Mouse (Mus musculus): ENCODE results near the gene Ppdpf.
A peak's percentile ranks its signal among the peaks of the same experiment; 100 is the strongest.

Ppdpf gene

DNA sequence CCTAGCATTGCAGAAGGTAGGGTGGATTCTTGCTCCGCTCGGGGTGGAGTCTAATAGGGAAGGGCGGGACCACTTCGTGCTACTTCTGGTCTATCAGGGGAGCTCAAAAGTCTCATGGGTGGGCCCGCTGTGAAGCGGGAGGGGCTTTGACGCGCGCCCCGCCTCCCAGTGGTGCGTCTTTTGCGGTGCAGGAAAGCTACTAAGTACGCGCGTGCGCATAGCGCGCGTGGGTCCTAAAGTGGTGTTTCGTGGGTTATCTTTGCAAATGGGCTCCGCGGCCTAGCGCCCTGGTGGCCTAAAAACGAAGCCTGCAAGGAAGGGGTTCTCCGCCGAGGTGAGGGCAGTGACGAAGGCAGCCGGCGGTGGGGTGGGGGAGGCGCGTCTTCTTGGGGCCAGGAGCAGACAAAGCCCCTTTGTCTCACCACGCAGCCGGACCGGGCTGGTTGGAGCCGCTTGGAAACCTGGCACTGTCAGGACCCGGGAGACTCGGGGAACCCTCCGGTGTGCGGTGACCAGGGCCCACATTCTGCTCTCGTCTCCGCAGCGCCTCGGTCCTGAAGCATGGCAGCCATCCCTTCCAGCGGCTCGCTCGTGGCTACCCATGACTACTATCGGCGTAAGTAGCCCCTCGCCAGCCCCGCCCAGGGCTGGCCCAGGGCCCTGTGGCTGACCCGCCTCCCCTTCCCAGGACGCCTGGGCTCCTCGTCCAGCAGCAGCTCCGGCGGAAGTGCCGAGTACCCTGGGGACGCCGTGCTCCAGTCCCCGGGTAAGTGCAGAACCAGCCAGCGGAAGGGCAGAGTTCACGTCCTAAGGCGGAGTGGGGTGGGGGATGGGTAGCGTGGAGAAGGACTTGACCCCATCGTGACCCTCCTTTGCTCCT lies at the start of gene Ppdpf:
Gene Ppdpf (plus strand): TSS at position 127 of the 880 bp plus-strand sequence.
- DNase-seq, result peak; percentile 96

DNA sequence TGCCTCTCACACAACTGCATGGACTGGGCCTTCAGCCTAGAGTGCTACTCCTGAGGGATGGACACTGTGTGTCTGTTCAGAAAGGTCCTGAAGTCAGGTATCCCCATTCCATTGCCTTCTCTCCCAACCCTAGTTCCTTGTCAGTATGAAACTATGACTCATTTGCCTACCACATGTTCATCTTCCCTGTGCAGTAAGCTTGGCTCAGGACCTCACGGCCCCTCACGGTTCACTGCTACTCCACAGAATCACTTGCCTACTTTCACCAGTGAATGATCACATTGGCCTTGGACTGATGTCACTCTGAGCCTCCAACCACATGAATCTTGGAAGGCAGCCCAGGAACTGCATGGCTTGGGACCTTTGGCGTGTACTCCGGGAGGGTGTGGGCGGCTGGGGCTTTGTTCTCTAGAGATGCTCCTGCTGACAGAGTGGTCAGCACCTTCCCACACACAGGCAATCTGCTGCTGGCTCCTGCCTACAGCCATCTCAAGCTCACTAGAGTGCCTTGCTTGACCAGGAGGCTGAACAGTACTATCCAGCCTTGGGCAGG lies 47.3 kb upstream of the Ppdpf start:
- DNase-seq, result no peak

DNA sequence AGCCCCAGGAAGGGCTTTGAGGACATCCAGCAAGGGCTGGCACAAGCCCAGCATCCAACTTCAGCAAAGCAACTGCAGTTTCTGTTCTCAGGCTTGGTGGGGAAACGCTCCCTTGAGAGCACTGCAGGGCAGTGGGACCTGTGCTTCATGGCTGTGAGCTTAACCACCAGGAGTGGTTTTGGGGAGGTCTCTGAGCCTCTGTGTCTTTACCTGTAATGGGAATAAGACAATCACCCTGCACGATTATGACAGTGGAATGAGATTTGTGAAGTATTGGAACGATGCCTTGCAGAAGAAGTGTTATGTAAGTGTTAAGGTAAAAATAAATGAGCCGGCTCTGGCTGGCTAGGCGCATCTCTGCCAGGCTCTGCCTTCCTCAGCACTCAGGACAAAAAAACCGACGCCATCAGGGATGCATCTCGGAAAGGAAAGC lies 44.3 kb upstream of the Ppdpf start:
- no peak for DNase-seq

DNA sequence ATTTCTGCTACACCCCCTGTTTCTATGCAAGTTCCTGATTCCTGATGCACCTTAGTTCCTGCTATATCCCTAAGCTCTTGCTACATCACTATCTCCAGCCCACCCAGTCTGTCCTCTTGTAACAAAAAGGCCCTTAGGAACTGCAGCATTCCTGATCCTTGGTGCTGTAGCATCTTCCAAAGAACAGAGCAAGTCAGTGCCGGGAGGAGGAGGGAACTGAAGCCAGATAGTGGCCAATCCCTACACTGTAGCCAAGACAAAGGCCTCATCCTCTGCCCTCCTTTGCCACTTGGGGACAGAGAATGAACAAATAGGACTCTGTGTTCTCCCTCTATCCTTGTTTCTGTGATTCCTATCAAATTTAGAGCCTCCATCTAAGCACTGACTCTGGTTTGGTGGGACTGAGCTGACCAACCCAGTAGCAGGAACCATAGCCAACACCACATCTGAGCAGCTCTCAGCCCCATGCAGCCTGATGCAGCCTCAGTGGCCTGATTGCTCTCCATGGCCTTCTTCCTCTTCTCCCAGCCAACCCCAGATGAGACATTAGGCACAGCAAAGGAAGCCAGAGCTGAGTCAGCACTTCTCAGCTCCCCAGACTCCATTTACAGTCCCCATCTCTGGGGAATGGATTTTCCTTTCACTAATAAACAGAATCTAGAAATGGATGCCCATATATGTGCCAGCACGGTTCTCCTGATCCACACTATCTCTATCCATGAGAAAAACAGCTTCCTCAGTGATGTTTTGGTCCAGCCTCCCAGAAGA lies 43.4 kb upstream of the Ppdpf start:
- DNase-seq, result no peak

DNA sequence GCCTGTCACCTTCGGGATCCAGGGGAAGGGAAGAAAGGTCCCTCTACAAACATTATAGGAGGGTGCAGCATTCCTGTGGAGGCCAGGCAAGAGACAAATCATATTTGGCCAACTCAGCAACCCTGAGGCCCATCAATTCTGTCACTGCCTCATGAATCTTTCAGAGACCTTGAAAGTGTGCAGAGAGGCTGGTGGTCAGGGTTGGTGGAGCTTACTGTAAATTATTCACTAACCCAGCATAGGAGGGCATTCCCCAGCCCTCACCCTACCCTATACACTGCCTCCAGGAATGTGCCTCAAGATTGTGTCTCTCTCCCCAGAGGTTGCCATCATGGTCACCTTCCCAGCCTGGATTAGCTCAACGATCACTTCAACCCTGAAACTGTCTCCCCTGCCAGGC lies 42.4 kb upstream of the Ppdpf start:
- no peak for DNase-seq

DNA sequence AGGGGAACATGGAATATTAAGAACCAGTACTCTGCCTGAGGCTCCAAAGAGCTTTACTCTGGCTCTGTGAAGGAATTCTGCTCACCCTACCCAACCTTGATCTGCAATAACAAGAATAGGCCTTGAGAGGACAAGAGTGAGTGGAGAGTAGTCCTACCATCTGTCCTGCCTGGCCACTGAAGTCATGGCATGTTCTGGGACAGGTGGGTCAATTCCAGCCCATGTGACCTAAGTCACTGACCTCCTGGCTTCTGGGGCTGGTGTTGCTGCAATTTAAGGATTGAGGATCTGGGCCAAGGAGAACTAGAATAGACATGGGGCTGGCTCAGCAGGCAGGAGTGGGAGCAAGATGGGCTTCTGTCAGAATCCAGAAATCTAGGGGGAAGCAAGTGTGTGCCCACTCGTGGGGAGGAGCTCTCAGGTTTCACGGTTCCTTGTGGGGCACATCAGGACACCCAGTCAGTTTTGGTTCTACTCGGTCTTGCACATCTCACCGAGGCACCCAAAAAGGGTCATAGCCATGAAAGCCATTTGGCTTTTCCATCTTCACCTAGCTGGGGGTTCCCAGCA lies 40.0 kb upstream of the Ppdpf start:
- no peak for DNase-seq

DNA sequence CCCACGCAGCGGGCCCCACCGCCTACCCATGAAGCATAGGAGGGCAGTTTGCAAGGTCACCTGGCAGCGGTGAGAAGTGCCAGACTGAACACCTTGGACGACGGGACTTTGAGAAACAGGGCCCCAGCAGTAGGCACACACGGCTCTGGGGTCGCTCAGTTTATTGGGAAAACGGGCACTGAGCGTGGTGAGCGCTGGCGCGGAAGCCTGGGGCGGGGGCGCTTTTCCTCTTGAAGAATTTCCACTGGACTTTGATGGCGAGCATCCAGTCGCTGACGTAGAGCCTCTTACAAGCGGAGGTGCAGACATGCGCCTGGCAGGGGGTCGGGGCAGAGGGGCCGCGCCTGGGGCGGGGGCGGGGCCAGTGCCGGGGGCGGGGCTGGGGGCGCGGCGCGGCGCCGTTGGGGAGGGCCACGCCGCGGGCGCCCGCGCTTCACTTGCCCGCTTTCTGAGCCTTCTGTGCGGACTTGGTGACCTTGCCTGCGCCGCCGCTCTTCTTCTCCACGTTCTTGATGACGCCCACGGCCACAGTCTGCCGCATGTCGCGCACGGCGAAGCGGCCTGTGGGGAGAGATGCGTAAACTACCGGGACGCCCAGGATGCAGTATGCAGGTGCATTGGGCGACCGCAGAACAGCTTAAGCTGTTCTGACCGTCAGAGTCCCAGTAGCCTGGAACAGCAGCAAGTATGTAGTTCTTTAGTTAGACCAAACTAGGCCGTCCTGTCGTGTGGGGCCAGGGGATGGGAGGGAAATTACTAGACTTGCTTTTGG lies 39.3 kb upstream of the Ppdpf start:
- DNase-seq, result peak; percentile 12 to 19

DNA sequence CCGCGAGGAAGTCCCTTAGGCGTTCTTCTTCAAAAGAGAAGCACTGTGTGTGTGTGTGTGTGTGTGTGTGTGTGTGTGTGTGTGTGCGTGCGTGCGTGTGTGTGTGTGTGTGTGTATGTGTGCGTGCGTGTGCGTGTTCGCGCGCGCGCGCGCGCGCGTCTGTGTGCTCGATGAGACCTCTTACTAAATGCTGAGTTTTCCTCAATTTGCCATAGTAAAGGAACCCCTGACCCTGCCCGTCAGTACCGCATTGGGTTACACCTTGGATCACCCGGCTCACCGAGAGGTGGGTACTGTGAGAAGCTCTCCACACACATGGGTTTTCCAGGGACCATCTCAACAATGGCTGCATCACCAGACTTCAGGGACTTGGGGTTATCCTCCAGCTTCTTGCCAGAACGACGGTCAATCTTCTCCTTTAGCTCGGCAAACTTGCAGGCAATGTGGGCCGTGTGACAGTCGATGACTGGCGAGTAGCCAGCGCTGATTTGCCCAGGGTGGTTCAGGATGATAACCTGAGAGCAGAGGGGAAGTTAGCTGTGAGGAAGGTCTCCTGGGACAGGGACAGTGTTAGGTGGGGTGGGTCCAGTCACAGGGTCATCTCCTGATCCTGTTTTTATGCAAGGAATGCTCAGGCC lies 38.6 kb upstream of the Ppdpf start:
- DNase-seq, result no peak

DNA sequence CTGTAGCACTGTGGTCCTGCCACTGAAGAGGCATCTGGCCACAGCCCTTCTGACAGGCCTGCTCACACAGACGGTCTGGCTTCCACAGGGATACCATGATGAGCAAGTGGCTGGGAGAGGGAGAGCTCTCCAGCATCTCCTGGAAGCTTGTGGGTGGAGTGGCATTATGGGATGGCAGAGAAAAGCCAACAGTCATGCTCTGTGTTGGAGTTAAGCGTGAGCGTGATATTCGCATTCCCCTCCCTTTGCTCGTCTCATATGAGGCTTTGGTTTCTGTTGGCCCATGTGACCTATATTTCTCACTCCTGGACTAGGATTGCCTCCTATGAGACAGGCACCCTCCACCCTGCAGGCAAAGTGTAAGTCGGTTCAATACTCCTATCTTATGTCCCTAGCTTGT lies 36.8 kb upstream of the Ppdpf start:
- no peak for DNase-seq

DNA sequence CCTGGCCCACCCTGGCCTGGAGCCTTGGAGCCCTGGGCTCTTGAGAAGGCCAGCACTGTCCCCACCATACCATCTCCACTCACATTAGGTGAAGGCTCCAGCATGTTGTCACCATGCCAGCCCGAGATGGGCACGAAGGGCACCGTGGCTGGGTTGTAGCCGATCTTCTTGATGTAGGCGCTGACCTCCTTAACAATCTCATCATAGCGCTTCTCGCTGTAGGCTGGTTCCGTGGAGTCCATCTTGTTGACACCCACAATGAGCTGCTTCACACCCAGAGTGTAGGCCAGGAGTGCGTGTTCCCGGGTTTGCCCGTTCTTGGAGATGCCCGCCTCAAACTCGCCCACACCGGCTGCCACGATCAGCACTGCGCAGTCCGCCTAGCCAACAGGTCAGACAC lies 34.3 kb upstream of the Ppdpf start:
- no peak for DNase-seq

DNA sequence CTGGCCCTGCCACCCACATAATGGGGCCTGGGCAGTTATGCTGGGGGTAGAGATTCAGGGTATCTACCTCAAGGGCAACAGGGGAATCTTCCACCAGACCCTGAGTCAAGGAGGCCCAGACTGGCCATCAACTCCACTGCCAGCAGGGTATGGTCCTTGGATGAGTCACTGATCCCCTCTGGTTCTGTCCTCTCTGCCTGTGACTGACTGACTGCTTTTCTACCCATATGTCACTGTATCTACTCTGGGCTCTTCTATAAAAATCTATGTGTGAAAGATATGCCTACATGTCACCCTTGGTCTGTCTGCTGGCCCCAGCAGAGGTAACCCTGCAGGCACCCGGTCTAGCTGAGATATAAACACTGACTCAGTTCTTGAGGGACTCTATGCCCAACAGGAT lies 33.9 kb upstream of the Ppdpf start:
- DNase-seq, result no peak

DNA sequence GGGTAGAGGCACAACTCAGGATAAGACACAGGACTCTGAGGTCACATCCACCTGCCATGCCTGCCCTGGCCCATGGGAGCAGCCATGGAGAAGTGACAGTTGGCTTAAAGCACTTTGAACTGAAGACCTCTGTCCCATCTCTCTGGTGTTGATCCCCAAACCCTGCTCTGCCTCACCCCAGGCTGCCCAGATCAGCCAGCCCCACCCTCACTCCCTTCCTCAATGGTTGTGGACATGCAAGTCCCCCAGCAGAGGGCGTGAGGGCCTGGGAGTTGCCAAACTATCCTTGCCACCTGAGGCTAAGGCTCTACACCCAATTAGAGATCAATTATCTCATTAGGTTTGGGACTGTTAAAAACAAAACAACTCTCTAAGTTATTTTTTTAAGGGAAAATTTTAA lies 33.2 kb upstream of the Ppdpf start:
- no peak for DNase-seq

DNA sequence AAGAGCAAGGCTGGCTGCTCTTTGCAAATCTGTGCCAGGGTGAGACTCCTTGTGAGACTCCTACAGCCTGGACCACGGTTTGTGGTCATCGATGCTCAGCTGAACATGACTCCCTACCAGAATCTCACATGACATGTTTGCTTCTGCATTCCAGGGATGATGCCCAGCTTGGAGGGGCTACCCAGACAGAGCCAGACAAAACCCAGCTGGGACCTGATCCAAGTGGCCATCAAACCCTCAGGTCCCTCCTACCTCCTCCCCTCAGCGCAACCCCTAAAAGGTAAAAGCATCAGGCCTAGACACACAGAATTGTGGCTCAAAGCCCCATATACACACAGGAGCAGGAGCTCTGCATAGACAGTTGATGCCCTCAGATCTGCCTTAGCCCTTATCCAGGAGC lies 32.7 kb upstream of the Ppdpf start:
- DNase-seq, result no peak

DNA sequence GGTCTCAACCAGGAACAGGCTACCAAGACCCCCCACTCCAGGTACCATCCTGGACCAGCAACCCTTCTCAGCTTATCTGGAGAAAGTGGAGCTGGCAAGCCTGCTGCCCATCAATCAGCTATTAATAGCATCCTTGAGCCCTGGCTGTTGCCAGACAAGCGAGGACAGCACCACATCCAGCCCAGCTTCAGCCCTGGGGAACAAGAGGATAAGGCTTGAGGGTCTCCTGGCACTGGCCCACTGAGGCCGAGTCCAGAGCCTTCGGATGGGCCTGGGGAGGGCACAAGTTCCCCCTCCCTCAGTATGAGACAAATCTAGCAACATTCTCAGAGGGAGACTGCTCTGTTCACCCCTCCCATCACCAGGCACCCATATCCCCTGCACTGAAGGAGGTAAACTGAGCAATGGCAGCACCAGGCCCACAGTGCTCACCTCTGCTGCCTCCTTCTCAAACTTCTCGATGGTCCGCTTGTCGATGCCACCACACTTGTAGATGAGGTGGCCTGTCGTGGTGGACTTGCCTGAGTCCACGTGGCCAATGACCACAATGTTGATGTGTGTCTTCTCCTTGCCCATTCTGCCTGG lies 32.1 kb upstream of the Ppdpf start:
- no peak for DNase-seq

DNA sequence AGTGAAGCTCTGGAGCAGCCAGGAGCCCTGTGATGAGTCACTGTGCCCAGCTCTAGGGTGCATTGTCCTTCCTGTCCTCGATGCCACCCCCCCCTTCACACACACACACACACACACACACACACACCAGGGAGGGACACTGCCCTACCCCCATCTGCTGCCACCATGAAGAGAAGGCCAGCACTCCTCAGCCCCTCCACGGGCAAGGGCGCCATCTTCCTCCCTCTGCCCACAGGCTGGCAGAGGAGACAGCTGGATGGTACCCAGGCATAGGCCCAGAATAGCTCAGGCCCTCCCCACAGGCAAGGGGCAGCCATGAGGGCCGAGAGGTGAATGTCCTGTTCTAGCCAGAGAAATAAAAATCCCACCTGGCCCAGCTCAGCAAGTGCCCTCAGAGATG lies 31.2 kb upstream of the Ppdpf start:
- DNase-seq, result no peak

DNA sequence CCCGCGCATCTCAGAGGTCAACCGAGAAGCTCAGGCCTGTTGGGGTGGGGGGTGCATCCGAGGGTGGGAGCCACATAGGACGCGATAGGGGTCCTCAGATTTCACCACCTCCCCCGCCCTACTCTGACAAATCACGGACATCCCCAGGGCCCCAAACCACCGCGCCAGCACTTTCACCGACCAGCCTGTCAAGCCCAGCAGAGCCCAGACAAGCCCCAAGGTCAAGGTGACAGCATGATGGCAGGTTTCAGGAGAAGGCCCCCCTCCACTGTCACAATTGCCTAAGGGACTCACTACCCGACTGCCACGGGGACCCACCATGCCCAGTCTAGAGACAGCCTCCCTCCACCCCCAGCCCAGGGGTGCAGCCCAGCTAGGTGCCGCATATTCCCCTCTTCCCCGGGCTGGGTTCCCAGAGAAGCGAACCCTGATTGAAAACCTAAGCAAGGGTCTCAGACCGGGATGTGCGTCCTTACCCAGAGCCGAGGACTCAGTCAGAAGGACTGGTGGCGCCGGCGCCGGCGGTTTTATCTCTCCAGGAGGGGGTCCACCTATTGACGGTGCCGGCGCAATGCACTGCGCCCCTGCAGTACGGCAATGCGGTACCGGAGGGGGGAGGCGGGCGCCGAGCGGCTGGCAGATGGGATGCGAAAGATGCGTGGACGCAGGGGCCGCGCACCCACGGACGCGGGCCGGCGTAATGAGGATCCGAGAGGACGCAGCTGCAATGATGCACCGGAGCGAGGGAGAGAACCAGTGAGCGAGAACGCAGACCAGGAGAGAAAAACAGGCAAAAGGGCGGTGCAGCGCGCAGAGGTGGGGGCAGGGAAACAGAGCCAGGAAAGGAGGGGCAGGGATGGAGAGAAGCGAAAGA lies 30.6 kb upstream of the Ppdpf start, which contains the start of gene Eef1a2:
Gene Eef1a2 (minus strand): TSS at position 767 of the 874 bp plus-strand sequence.
- DNase-seq, result no peak

DNA sequence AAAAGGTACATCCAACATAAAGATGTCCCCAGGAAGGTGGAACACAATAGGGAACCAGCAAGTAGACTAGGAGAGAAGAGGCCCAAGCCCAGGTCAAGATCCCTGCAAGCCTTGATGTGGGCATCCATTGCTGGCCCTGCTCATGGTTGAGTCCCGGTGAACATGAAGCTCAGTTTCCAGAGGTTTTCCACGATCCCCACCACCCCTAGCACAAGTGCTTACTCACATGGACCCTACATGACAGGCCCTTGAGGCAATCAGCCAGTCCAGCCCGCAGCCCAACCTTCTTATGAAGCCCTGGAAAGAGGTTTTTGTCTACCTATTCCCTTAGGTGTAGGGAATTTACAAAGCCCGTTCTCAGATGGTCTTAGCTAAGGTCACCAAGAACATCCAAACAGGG lies 29.9 kb upstream of the Ppdpf start:
- DNase-seq, result no peak

DNA sequence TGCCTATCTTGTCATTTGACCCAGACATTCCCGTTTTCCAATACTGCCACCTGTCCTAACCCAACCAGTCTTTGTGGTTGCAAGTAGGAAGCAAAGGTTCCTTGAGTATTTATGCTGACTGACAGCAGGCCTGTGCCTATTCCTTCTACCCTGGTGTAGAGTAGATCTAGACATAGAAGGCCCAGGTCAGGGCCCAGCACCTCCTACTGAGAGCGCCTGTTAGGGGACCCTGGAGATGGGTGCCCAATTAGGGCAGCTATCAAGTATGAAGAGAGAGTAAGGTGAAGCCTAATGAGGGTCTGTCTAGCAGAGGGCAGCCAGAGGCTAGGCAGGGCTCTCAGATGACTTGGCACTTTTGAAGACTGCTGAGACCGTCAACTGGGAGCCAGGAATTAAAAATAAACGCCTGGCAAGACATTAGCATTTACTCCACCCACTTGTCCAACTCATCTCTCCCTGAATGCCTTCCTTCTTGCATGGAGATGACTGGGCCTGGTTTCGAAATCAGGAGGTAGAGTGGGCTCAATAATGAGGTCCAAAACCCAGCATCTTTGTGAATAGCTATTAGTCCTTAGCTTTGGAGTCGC lies 29.2 kb upstream of the Ppdpf start:
- no peak for DNase-seq

DNA sequence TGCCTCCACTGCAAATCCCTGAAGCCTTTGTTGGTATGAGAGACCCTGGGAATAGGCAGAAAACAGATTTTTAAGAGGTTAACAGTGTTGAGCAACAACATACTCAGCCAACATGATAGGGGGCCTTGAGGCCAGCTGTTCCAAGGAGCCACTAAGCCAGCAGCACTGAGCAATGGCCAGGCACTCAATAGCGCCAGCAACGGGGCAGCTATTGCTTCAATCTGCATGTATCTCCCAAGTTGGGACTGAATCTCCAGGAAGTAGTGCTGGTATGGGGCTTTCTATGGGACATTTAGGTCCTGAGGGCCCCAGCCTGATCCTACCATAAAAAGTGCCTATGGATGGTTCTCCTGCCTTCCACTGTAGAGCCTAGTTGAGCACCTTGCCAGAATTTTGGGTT lies 28.6 kb upstream of the Ppdpf start:
- no peak for DNase-seq

DNA sequence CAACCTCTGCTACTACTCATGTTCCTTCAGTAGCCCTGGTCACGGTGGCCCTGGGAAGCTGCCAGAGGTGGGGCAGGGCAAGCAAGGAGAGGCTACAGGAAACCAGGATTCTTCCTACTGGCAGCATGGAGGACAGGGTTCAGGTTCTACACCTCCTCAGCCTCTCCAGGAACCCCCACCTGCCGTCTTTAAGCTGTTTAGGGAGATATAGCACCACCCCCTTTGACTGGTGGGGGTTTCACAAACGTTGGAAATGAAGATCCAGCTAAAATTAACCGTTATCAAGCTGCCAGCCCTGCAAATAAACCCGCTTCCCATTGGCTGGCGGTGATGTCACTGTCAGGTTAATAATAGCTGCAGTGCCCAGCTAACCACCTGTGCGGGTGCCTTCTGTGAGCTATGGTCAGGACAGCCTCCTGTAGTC lies 27.9 kb upstream of the Ppdpf start:
- DNase-seq, result no peak

All from kidney, adult 8-10 months (tissue).